Comparison of ENCODE assay signal across 8 mouse cellular contexts in the genomic region with DNA sequence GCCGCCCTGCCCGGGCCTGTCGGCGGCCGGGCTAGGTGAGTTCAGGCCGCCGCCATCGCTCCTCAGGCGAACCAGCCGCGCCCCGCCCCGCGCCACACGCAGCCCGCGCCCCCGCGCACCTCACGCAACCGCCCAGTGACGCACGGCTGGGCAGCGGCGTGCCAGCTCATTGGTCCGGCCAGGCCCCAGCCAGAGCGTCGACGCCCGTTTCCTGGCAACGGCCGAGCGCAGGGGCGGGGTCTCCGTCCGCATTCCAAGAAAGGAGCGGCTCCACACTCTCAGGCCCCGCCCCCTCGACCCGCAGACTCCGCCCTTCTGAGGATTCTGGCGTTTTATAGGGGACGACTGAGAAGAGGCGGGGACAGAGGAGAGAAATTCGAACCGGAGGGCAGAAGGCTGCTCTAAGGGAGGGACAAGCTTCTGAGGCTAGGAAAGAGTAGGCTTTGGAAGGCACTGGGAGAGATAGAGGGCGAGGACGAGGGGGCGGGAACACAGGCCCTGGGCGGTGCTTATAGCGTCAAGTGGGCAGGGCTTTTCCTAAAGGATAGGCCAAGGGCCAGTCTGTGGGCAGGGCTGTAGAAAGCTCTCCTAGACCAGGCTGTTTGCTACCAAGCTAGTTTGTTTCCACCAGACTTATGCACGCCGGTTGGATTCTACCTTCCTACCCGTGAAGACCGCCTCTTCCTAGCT. TPM values are rescaled to one million over a fixed set of nuclear protein-coding genes. Genes with fewer than 3 reads are reported as not detected.
DNase-seq lines count a peak whose midpoint lies in the region; ATAC-seq lines count a peak whose summit lies in the region.

A gene (minus strand): TSS at position 120 of the 690 bp plus-strand sequence.

- H3K4me2 ChIP-seq in hindbrain, embryonic 16.5 days (ENCODE audit: low read length) = peak within 1 kb of the TSS; percentile 90

- peak; percentile 99 for ATAC-seq in hindbrain, embryonic 16.5 days

- H3K9me3 ChIP-seq in hindbrain, embryonic 16.5 days (ENCODE audit: control insufficient read depth, low read length) = no peaks in the 10 kb centered on the region

- H3K4me1 ChIP-seq in hindbrain, embryonic 16.5 days (ENCODE audit: control insufficient read depth, insufficient read depth, low read depth, low read length) = peaks cover 9% of the 10 kb centered on the region

- H3K36me3 ChIP-seq in hindbrain, embryonic 16.5 days (ENCODE audit: control insufficient read depth, insufficient read depth, low read length) = no peaks in the 10 kb centered on the region
- H3K36me3 ChIP-seq in macrophage (ENCODE audit: inconsistent target) = no peaks in the 10 kb centered on the region

- H3K4me3 ChIP-seq in hindbrain, embryonic 16.5 days (ENCODE audit: low read length) = peak within 1 kb of the TSS; percentile 92
- H3K4me3 ChIP-seq in macrophage (ENCODE audit: inconsistent target) = peak within 1 kb of the TSS; percentile 92

- peaks cover 19% of the 10 kb centered on the region; the same call in 1 of the 2 replicates for H3K79me2 ChIP-seq in macrophage (ENCODE audit: inconsistent target)

- under 1% methylated on average over 55 of the region's 55 CpGs for WGBS in hindbrain, embryonic 16.5 days
- 2% methylated on average over 52 of the region's 55 CpGs for WGBS in macrophage (ENCODE audit: missing documents)

- DNase-seq in WW6 (ENCODE audit: low read depth, low spot score) = peak; percentile 97
- peak; percentile 97 to 99 for DNase-seq in cerebellum, postnatal 4 days (ENCODE audit: low spot score in 2 of 2)
- peak; percentile 100 for DNase-seq in gastrocnemius, adult 18-20 months (ENCODE audit: low spot score)
- peak; percentile 99 to 100 for DNase-seq in left cerebral cortex, adult 18-20 months (ENCODE audit: low spot score in 2 of 2)
- DNase-seq in right cerebral cortex, adult 18-20 months = peak; percentile 100
- DNase-seq in urinary bladder, postnatal 10 days (ENCODE audit: low spot score) = peak; percentile 97

- H3K27ac ChIP-seq in hindbrain, embryonic 16.5 days (ENCODE audit: low read depth, low read length) = peak within 1 kb of the TSS; percentile 81
- H3K27ac ChIP-seq in macrophage = peak within 1 kb of the TSS; percentile 82

- H3K27me3 ChIP-seq in hindbrain, embryonic 16.5 days (replicated peaks; ENCODE audit: control insufficient read depth, insufficient read depth, low read length) = no peaks in the 10 kb centered on the region

- peak within 1 kb of the TSS; percentile 94 for H3K9ac ChIP-seq in hindbrain, embryonic 16.5 days (ENCODE audit: low read depth, low read length)

RNA-seq across cellular contexts. Expression of the gene that starts here (rescaled TPM):
- total RNA-seq in gastrocnemius, adult 18-20 months (2021) = 10 to 100 TPM; 11.0 to 12.2 TPM
- 43.4 and 43.7 TPM in 2 replicates for polyA plus RNA-seq in hindbrain, embryonic 16.5 days (2015; fragmentation: Nextera tagmentation; extraction: Ambion mirVana)
- total RNA-seq in left cerebral cortex, adult 18-20 months (2021) = 10 to 100 TPM; 70.5 to 72.2 TPM
- total RNA-seq in macrophage (2018; cell fraction: chromatin; rRNA removed) = 100 to 1,000 TPM in 4 of 26 experiments, 10 to 100 TPM in 22; 17.8 to 146 (median 62.6) TPM
- total RNA-seq in macrophage (2018; cell fraction: cytosol; rRNA removed) = 10 to 100 TPM in 17 of 26 experiments, 1 to 10 TPM in 9; 4.1 to 17.8 (median 12.3) TPM
- 10 to 100 TPM; 10.1 to 83.9 (median 32.0) TPM for total RNA-seq in macrophage (2018; cell fraction: nucleus; rRNA removed)
- 6.6 to 12.5 TPM (median 9.3 TPM) in 3 replicates for polyA plus RNA-seq in macrophage (2018)

Comparison
In these comparisons a context has a peak if more than half of its experiments do, and no peak if none do; other contexts are left out.
1. Peak in every context shown above with its lines: DNase-seq, ATAC-seq, H3K4me3 ChIP-seq and H3K27ac ChIP-seq.
2. RNA of the gene that starts here (total RNA-seq): 70.5 to 72.2 TPM in left cerebral cortex, adult 18-20 months; 11.0 to 12.2 TPM in gastrocnemius, adult 18-20 months; every median in the first group is over 4 times any median in the second.